Mouse (Mus musculus): Measurements from ENCODE around the gene Vcp.

DNA sequence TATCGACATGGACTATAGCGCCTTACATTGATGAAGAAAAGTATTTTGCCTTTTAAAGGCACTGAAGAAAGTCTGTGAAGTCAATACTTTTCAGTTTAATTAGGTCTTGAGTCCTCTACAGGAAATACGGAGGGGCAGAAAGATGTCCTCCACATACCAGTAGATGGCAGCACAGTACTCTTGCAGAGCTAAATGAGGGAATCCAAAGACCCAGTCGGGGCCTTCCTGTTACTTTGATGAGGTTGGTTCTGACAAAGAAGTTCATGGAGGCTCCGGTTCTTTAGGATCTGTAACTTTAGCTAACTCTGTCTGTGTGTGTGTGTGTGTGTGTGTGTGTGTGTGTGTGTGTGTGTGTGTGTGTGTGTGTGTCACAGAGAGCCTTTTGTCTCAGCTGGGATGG lies 46.9 kb upstream of the Vcp start:
- TF ChIP-seq POLR2A (IDR thresholded peaks at IDR 0.05; ENCODE audit: borderline replicate concordance, low read depth, low read length) (no peak), CTCF (IDR thresholded peaks at IDR 0.05; ENCODE audit: low read depth, low read length) (no peak)
